Mouse (Mus musculus): Measurements from ENCODE around the gene Heatr5a. TPM values are rescaled to one million over a fixed set of nuclear protein-coding genes. Genes with fewer than 3 reads are reported as not detected.

Heatr5a gene
- polyA plus RNA-seq, 1 experiment, result 14.3 TPM

GRCm38 (mm10) chr12:51985163-51985748, 14.1 kb upstream of the Heatr5a start:
- Histone ChIP-seq H3K4me3 (ENCODE audit: insufficient read depth, poor library complexity, severe bottlenecking) (no peak overlapping the region), H3K79me3 (ENCODE audit: low read depth) (no peaks in the 10 kb centered on the region), H3K27me3 (ENCODE audit: control insufficient read depth, insufficient read depth, insufficient read length) (no peaks in the 10 kb centered on the region), H3ac (ENCODE audit: control insufficient read depth, insufficient read length, low read depth) (no peak overlapping the region), H3K79me2 (ENCODE audit: control insufficient read depth, insufficient read depth) (no peaks in the 10 kb centered on the region), H3K36me3 (ENCODE audit: control insufficient read depth, insufficient read depth) (no peaks in the 10 kb centered on the region)
- TF ChIP-seq MYOG (IDR thresholded peaks at IDR 0.05; ENCODE audit: control insufficient read depth, extremely low read depth, insufficient read length) (no peak), USF1 (IDR thresholded peaks at IDR 0.05; ENCODE audit: low read depth) (no peak), MAX (IDR thresholded peaks at IDR 0.05) (no peak), CEBPB (IDR thresholded peaks at IDR 0.05; ENCODE audit: low read depth) (no peak)

- H3ac ChIP-seq (ENCODE audit: control insufficient read depth, insufficient read length, low read depth), result no peak overlapping the region
- H3K4me3 ChIP-seq (ENCODE audit: insufficient read depth, poor library complexity, severe bottlenecking), result no peak overlapping the region
- H3K79me3 ChIP-seq (ENCODE audit: low read depth), result no peaks in the 10 kb centered on the region
- H3K36me3 ChIP-seq (ENCODE audit: control insufficient read depth, insufficient read depth), result no peaks in the 10 kb centered on the region
- H3K27me3 ChIP-seq (ENCODE audit: control insufficient read depth, insufficient read depth, insufficient read length), result no peaks in the 10 kb centered on the region
- H3K79me2 ChIP-seq (ENCODE audit: control insufficient read depth, insufficient read depth), result no peaks in the 10 kb centered on the region
- TF ChIP-seq CTCF (IDR thresholded peaks at IDR 0.05; ENCODE audit: control insufficient read depth, insufficient read depth, insufficient read length), result no peak
- no peak for TF ChIP-seq MAX (IDR thresholded peaks at IDR 0.05)
- TF ChIP-seq MYOD1 (IDR thresholded peaks at IDR 0.05; ENCODE audit: control insufficient read depth, insufficient read length, low read depth), result no peak
- TF ChIP-seq MYOG (IDR thresholded peaks at IDR 0.05; ENCODE audit: control insufficient read depth, extremely low read depth, insufficient read length), result no peak
- no peak for TF ChIP-seq CEBPB (IDR thresholded peaks at IDR 0.05; ENCODE audit: low read depth)
- no peak for TF ChIP-seq FOSL1 (IDR thresholded peaks at IDR 0.05; ENCODE audit: insufficient read depth, low read length, poor library complexity, severe bottlenecking)
- TF ChIP-seq USF1 (IDR thresholded peaks at IDR 0.05; ENCODE audit: low read depth), result no peak
These were observed 12.5 kb upstream of the Heatr5a start for GRCm38 (mm10) chr12:51983625-51984024.

- no peaks in the 10 kb centered on the region for H3K79me3 ChIP-seq (ENCODE audit: low read depth)
- H3K27me3 ChIP-seq (ENCODE audit: control insufficient read depth, insufficient read depth, insufficient read length), result no peaks in the 10 kb centered on the region
- H3ac ChIP-seq (ENCODE audit: control insufficient read depth, insufficient read length, low read depth), result no peak overlapping the region
- no peaks in the 10 kb centered on the region for H3K36me3 ChIP-seq (ENCODE audit: control insufficient read depth, insufficient read depth)
- H3K79me2 ChIP-seq (ENCODE audit: control insufficient read depth, insufficient read depth), result no peaks in the 10 kb centered on the region
- TF ChIP-seq CTCF (IDR thresholded peaks at IDR 0.05; ENCODE audit: control insufficient read depth, insufficient read depth, insufficient read length) (no peak), FOSL1 (IDR thresholded peaks at IDR 0.05; ENCODE audit: insufficient read depth, low read length, poor library complexity, severe bottlenecking) (no peak), MYOG (IDR thresholded peaks at IDR 0.05; ENCODE audit: control insufficient read depth, extremely low read depth, insufficient read length) (no peak), MAX (IDR thresholded peaks at IDR 0.05) (no peak), MYOD1 (IDR thresholded peaks at IDR 0.05; ENCODE audit: control insufficient read depth, insufficient read length, low read depth) (no peak), USF1 (IDR thresholded peaks at IDR 0.05; ENCODE audit: low read depth) (no peak), CEBPB (IDR thresholded peaks at IDR 0.05; ENCODE audit: low read depth) (no peak)
- H3K4me3 ChIP-seq (ENCODE audit: insufficient read depth, poor library complexity, severe bottlenecking), result no peak overlapping the region
These were observed 5.4 kb upstream of the Heatr5a start for GRCm38 (mm10) chr12:51976531-51976930.

GRCm38 (mm10) chr12:51974381-51974780, 3.3 kb upstream of the Heatr5a start:
- peaks cover 15% of the 10 kb centered on the region for H3K79me2 ChIP-seq (ENCODE audit: control insufficient read depth, insufficient read depth)
- TF ChIP-seq MYOD1 (IDR thresholded peaks at IDR 0.05; ENCODE audit: control insufficient read depth, insufficient read length, low read depth) (no peak), FOSL1 (IDR thresholded peaks at IDR 0.05; ENCODE audit: insufficient read depth, low read length, poor library complexity, severe bottlenecking) (no peak), CEBPB (IDR thresholded peaks at IDR 0.05; ENCODE audit: low read depth) (no peak), CTCF (IDR thresholded peaks at IDR 0.05; ENCODE audit: control insufficient read depth, insufficient read depth, insufficient read length) (no peak), MAX (IDR thresholded peaks at IDR 0.05) (no peak), USF1 (IDR thresholded peaks at IDR 0.05; ENCODE audit: low read depth) (no peak), MYOG (IDR thresholded peaks at IDR 0.05; ENCODE audit: control insufficient read depth, extremely low read depth, insufficient read length) (no peak)
- no peaks in the 10 kb centered on the region for H3K36me3 ChIP-seq (ENCODE audit: control insufficient read depth, insufficient read depth)
- H3K79me3 ChIP-seq (ENCODE audit: low read depth), result peaks cover 5% of the 10 kb centered on the region
- H3K4me3 ChIP-seq (ENCODE audit: insufficient read depth, poor library complexity, severe bottlenecking), result no peak overlapping the region
- no peaks in the 10 kb centered on the region for H3K27me3 ChIP-seq (ENCODE audit: control insufficient read depth, insufficient read depth, insufficient read length)
- H3ac ChIP-seq (ENCODE audit: control insufficient read depth, insufficient read length, low read depth), result no peak overlapping the region

GRCm38 (mm10) chr12:51972269-51973065, 1.3 kb upstream of the Heatr5a start:
- peaks cover 31% of the 10 kb centered on the region for H3K79me2 ChIP-seq (ENCODE audit: control insufficient read depth, insufficient read depth)
- peaks cover 6% of the 10 kb centered on the region for H3K36me3 ChIP-seq (ENCODE audit: control insufficient read depth, insufficient read depth)
- no peak overlapping the region for H3ac ChIP-seq (ENCODE audit: control insufficient read depth, insufficient read length, low read depth)
- TF ChIP-seq CEBPB (IDR thresholded peaks at IDR 0.05; ENCODE audit: low read depth) (no peak), MAX (IDR thresholded peaks at IDR 0.05) (no peak), CTCF (IDR thresholded peaks at IDR 0.05; ENCODE audit: control insufficient read depth, insufficient read depth, insufficient read length) (no peak), MYOG (IDR thresholded peaks at IDR 0.05; ENCODE audit: control insufficient read depth, extremely low read depth, insufficient read length) (no peak), USF1 (IDR thresholded peaks at IDR 0.05; ENCODE audit: low read depth) (no peak)
- no peaks in the 10 kb centered on the region for H3K27me3 ChIP-seq (ENCODE audit: control insufficient read depth, insufficient read depth, insufficient read length)
- H3K4me3 ChIP-seq (ENCODE audit: insufficient read depth, poor library complexity, severe bottlenecking), result no peak overlapping the region
- H3K79me3 ChIP-seq (ENCODE audit: low read depth), result peaks cover 16% of the 10 kb centered on the region
